Mouse (Mus musculus) liver, embryonic 12.5 days (tissue): ENCODE results near the gene Tomm40l. TPM values are rescaled to one million over a fixed set of nuclear protein-coding genes. Genes with fewer than 3 reads are reported as not detected.
"Not testable (repeated sequence)": the region's sequence is repeated elsewhere in the genome, so short reads cannot be mapped to it uniquely, and the experiment has no call there.

Experiments used
- ATAC-seq: fragments of 200-750 bp; cut with Nextera tagmentation; 2 replicates; pipeline ENCODE4 v1.8.0; 2017; ENCODE audit warnings: moderate number of reproducible peaks, mild to moderate bottlenecking, moderate library complexity
- H3K27ac ChIP-seq: fragments of 300-500 bp; sonication (generic); 2 replicates; pipeline ENCODE4 v1.5.1; 2016; ENCODE audit warnings: mild to moderate bottlenecking
- H3K27me3 ChIP-seq: fragments of 300-500 bp; sonication (generic); replicated peaks from 2 replicates; pipeline ENCODE4 v1.6.1; 2016; ENCODE audit warnings: mild to moderate bottlenecking, moderate library complexity
- H3K36me3 ChIP-seq: fragments of 300-500 bp; sonication (generic); 2 replicates; pipeline ENCODE4 v1.6.1; 2016; ENCODE audit warnings: mild to moderate bottlenecking, moderate library complexity
- H3K4me1 ChIP-seq: fragments of 300-500 bp; sonication (generic); 2 replicates; pipeline ENCODE4 v1.6.1; 2016
- H3K4me2 ChIP-seq: fragments of 300-500 bp; sonication (generic); 2 replicates; pipeline ENCODE4 v1.6.1; 2016; ENCODE audit warnings: mild to moderate bottlenecking, moderate library complexity
- H3K4me3 ChIP-seq: fragments of 300-500 bp; sonication (generic); 2 replicates; pipeline ENCODE4 v1.5.1; 2016; ENCODE audit warnings: mild to moderate bottlenecking, moderate library complexity
- H3K9ac ChIP-seq: fragments of 300-500 bp; sonication (generic); 2 replicates; pipeline ENCODE4 v1.6.1; 2016; ENCODE audit warnings: mild to moderate bottlenecking, moderate library complexity
- H3K9me3 ChIP-seq: fragments of 300-500 bp; sonication (generic); replicated peaks from 2 replicates; pipeline ENCODE4 v1.6.1; 2016; ENCODE audit warnings: mild to moderate bottlenecking, moderate library complexity
- WGBS: fragments of 180-500 bp; shearing (Covaris S2); methylation state at CpG from one replicate; pipeline ENCODE4 v1.1.7; 2016; ENCODE audit not compliant: insufficient replicate concordance; 5-methylcytosine and 5-hydroxymethylcytosine counted together
- polyA plus RNA-seq: library from polyadenylated mRNA; unstranded; fragments of >200 nt; fragmentation: Nextera tagmentation; extraction: Ambion mirVana; gene quantifications from 2 replicates; pipeline ENCODE4 v1.2.1, GENCODE M21; 2016

Gene Tomm40l
- polyA plus RNA-seq, 1 experiment from 2014 or later: 21.9 TPM

- peaks cover 62% of the 10 kb centered on the region for H3K4me1 ChIP-seq
- ATAC-seq: no peak
- peaks cover 22% of the 10 kb centered on the region for H3K36me3 ChIP-seq
- H3K4me2 ChIP-seq: peak overlapping the region; percentile 84
- H3K9ac ChIP-seq: 0 out of 2 replicates have a peak overlapping the region, but pooled peaks have one; percentile 10
- H3K27me3 ChIP-seq: peaks cover 45% of the 10 kb centered on the region
- H3K9me3 ChIP-seq: no peaks in the 10 kb centered on the region
- H3K4me3 ChIP-seq: no peak overlapping the region
- 34% methylated on average over 3 of the region's 3 CpGs for WGBS
- peak overlapping the region; percentile 45 for H3K27ac ChIP-seq
Measured at GRCm38 (mm10) chr1:171248386-171249226, 26.3 kb upstream of the Tomm40l start.

- Histone ChIP-seq H3K9me3 (no peaks in the 10 kb centered on the region), H3K4me2 (peak overlapping the region; percentile 84), H3K4me1 (peaks cover 62% of the 10 kb centered on the region), H3K27me3 (peaks cover 40% of the 10 kb centered on the region), H3K4me3 (peak overlapping the region; percentile 78), H3K9ac (peak overlapping the region; percentile 86), H3K27ac (peak overlapping the region; percentile 84; the same call in 1 of the 2 replicates), H3K36me3 (peaks cover 29% of the 10 kb centered on the region)
- 18% methylated on average over 4 of the region's 4 CpGs for WGBS
- ATAC-seq: no peak
Measured at GRCm38 (mm10) chr1:171247916-171248315, 25.6 kb upstream of the Tomm40l start.

- H3K4me3 ChIP-seq: peak overlapping the region; percentile 78
- H3K4me1 ChIP-seq: peaks cover 61% of the 10 kb centered on the region
- peak overlapping the region; percentile 84 for H3K27ac ChIP-seq
- H3K9ac ChIP-seq: peak overlapping the region; percentile 86
- 4% methylated on average over 13 of the region's 13 CpGs for WGBS
- H3K27me3 ChIP-seq: peaks cover 35% of the 10 kb centered on the region
- no peaks in the 10 kb centered on the region for H3K9me3 ChIP-seq
- peak; percentile 30; the same call in 1 of the 2 replicates for ATAC-seq
- H3K36me3 ChIP-seq: peaks cover 33% of the 10 kb centered on the region
- peak overlapping the region; percentile 84 for H3K4me2 ChIP-seq
Measured at GRCm38 (mm10) chr1:171247453-171247841, 25.1 kb upstream of the Tomm40l start.

- H3K4me1 ChIP-seq: peaks cover 56% of the 10 kb centered on the region
- no peaks in the 10 kb centered on the region for H3K9me3 ChIP-seq
- ATAC-seq: peak; percentile 93
- peak overlapping the region; percentile 78 for H3K4me3 ChIP-seq
- H3K9ac ChIP-seq: peak overlapping the region; percentile 86
- H3K36me3 ChIP-seq: peaks cover 39% of the 10 kb centered on the region
- H3K4me2 ChIP-seq: peak overlapping the region; percentile 84
- peaks cover 29% of the 10 kb centered on the region for H3K27me3 ChIP-seq
- H3K27ac ChIP-seq: peak overlapping the region; percentile 84
- under 1% methylated on average over 41 of the region's 41 CpGs for WGBS
Measured at GRCm38 (mm10) chr1:171246709-171247452, 24.6 kb upstream of the Tomm40l start.

GRCm38 (mm10) chr1:171245353-171245752 lies 23.0 kb upstream of the Tomm40l start:
- H3K27ac ChIP-seq: peak overlapping the region; percentile 28; the same call in 1 of the 2 replicates
- no peaks in the 10 kb centered on the region for H3K9me3 ChIP-seq
- 87% methylated on average over 8 of the region's 8 CpGs for WGBS

GRCm38 (mm10) chr1:171241952-171242351 lies 19.6 kb upstream of the Tomm40l start:
- H3K27me3 ChIP-seq, H3K9ac ChIP-seq, H3K27ac ChIP-seq, ATAC-seq, H3K9me3 ChIP-seq, H3K4me3 ChIP-seq, H3K4me2 ChIP-seq: not testable (repeated sequence)
- WGBS: 83% methylated on average over 12 of the region's 12 CpGs
- Histone ChIP-seq H3K4me1 (peaks cover 34% of the 10 kb centered on the region), H3K36me3 (peaks cover 88% of the 10 kb centered on the region)

More at GRCm38 (mm10) chr1:171245353-171245752, 23.0 kb upstream of the Tomm40l start:
- no peak for ATAC-seq
- peaks cover 54% of the 10 kb centered on the region for H3K36me3 ChIP-seq
- H3K9ac ChIP-seq: peak overlapping the region; percentile 86; the same call in 1 of the 2 replicates
- H3K4me2 ChIP-seq: peak overlapping the region; percentile 84
- 0 out of 2 replicates have a peak overlapping the region, but pooled peaks have one; percentile 78 for H3K4me3 ChIP-seq
- H3K27me3 ChIP-seq: peaks cover 14% of the 10 kb centered on the region
- H3K4me1 ChIP-seq: peaks cover 46% of the 10 kb centered on the region

GRCm38 (mm10) chr1:171240911-171241310 lies 18.6 kb upstream of the Tomm40l start:
- Histone ChIP-seq H3K4me2 (no peak overlapping the region), H3K4me1 (peaks cover 31% of the 10 kb centered on the region), H3K27me3 (no peaks in the 10 kb centered on the region), H3K9me3 (no peaks in the 10 kb centered on the region), H3K27ac (no peak overlapping the region), H3K4me3 (no peak overlapping the region), H3K9ac (0 out of 2 replicates have a peak overlapping the region, but pooled peaks have one; percentile 5), H3K36me3 (peaks cover 98% of the 10 kb centered on the region)
- 81% methylated on average over 10 of the region's 10 CpGs for WGBS
- ATAC-seq: no peak

GRCm38 (mm10) chr1:171239992-171240744 lies 17.9 kb upstream of the Tomm40l start:
- Histone ChIP-seq H3K4me1 (peaks cover 29% of the 10 kb centered on the region), H3K4me3 (no peak overlapping the region), H3K9me3 (no peaks in the 10 kb centered on the region), H3K4me2 (no peak overlapping the region), H3K9ac (0 out of 2 replicates have a peak overlapping the region, but pooled peaks have one; percentile 5), H3K36me3 (peaks cover 98% of the 10 kb centered on the region), H3K27ac (no peak overlapping the region), H3K27me3 (no peaks in the 10 kb centered on the region)
- WGBS: 75% methylated on average over 15 of the region's 15 CpGs
- ATAC-seq: no peak

GRCm38 (mm10) chr1:171238463-171238862 lies 16.1 kb upstream of the Tomm40l start:
- H3K9ac ChIP-seq: no peak overlapping the region

GRCm38 (mm10) chr1:171237438-171237837 lies 15.1 kb upstream of the Tomm40l start:
- H3K27ac ChIP-seq: peak overlapping the region; percentile 43
- H3K9me3 ChIP-seq: no peaks in the 10 kb centered on the region
- no peak for ATAC-seq
- H3K4me1 ChIP-seq: peaks cover 47% of the 10 kb centered on the region
- H3K4me3 ChIP-seq: no peak overlapping the region
- H3K9ac ChIP-seq: no peak overlapping the region
- H3K27me3 ChIP-seq: no peaks in the 10 kb centered on the region
- H3K4me2 ChIP-seq: no peak overlapping the region
- WGBS: 72% methylated on average over 6 of the region's 6 CpGs
- H3K36me3 ChIP-seq: peaks cover 90% of the 10 kb centered on the region

More at GRCm38 (mm10) chr1:171238463-171238862, 16.1 kb upstream of the Tomm40l start:
- H3K36me3 ChIP-seq: peaks cover 100% of the 10 kb centered on the region
- peaks cover 37% of the 10 kb centered on the region for H3K4me1 ChIP-seq
- no peak overlapping the region for H3K4me2 ChIP-seq
- WGBS: 65% methylated on average over 14 of the region's 14 CpGs
- H3K27me3 ChIP-seq: no peaks in the 10 kb centered on the region
- peak; percentile 43; the same call in 1 of the 2 replicates for ATAC-seq
- no peak overlapping the region for H3K4me3 ChIP-seq
- H3K9me3 ChIP-seq: no peaks in the 10 kb centered on the region
- no peak overlapping the region for H3K27ac ChIP-seq

GRCm38 (mm10) chr1:171235791-171236190 lies 13.5 kb upstream of the Tomm40l start:
- Histone ChIP-seq H3K27me3 (no peaks in the 10 kb centered on the region), H3K36me3 (peaks cover 73% of the 10 kb centered on the region)

More at GRCm38 (mm10) chr1:171235791-171236190, 13.5 kb upstream of the Tomm40l start:
- Histone ChIP-seq H3K4me2 (no peak overlapping the region), H3K27ac (no peak overlapping the region), H3K9me3 (no peaks in the 10 kb centered on the region), H3K4me1 (peaks cover 57% of the 10 kb centered on the region), H3K9ac (no peak overlapping the region), H3K4me3 (no peak overlapping the region)
- WGBS: 66% methylated on average over 4 of the region's 4 CpGs
- ATAC-seq: no peak
